Mouse (Mus musculus): ENCODE measurements around the gene Pck2. TPM values are rescaled to one million over a fixed set of nuclear protein-coding genes. Genes with fewer than 3 reads are reported as not detected.

Gene Pck2
- polyA plus RNA-seq, 1 experiment: 87.9 TPM

DNA sequence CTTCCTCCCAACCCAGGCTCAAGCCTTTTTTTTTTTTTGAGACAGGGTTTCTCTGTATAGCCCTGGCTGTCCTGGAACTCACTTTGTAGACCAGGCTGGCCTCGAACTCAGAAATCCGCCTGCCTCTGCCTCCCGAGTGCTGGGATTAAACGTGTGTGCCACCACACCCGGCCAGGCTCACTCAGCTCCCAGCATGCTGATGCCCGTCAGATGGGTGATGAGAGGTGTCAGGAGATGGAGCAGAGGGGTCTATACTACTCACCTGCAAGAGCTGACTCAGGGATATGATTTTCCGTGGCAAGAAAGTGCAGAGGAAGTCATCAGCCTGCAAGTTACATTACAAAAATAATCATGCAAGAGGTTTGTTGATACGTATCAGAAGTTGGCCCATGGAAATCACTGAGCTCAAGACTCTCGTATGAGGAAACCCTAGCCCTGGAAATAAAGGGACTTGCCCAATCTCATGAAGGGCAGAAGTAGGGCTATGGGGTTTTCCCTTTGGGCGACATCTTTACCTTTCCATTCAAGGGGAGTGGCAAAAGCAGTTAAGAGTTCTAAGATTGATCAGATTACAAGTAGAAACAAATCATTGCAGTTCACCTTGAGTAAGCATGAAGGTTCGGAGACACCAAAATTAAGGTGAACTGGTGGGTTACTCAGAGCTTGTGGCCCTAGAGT is 49.8 kb downstream of the Pck2 start:
- peak overlapping the region; percentile 89 for H3K4me3 ChIP-seq (ENCODE audit: insufficient read depth, poor library complexity, severe bottlenecking)
- no peak for TF ChIP-seq CEBPB (IDR thresholded peaks at IDR 0.05; ENCODE audit: low read depth)
- no peak for TF ChIP-seq MYOG (IDR thresholded peaks at IDR 0.05; ENCODE audit: control insufficient read depth, extremely low read depth, insufficient read length)
- no peak for TF ChIP-seq CTCF (IDR thresholded peaks at IDR 0.05; ENCODE audit: control insufficient read depth, insufficient read depth, insufficient read length)
- no peak for TF ChIP-seq MYOD1 (IDR thresholded peaks at IDR 0.05; ENCODE audit: control insufficient read depth, insufficient read length, low read depth)
- TF ChIP-seq USF1 (IDR thresholded peaks at IDR 0.05; ENCODE audit: low read depth): no peak
- peaks cover 23% of the 10 kb centered on the region for H3K79me3 ChIP-seq (ENCODE audit: low read depth)

DNA sequence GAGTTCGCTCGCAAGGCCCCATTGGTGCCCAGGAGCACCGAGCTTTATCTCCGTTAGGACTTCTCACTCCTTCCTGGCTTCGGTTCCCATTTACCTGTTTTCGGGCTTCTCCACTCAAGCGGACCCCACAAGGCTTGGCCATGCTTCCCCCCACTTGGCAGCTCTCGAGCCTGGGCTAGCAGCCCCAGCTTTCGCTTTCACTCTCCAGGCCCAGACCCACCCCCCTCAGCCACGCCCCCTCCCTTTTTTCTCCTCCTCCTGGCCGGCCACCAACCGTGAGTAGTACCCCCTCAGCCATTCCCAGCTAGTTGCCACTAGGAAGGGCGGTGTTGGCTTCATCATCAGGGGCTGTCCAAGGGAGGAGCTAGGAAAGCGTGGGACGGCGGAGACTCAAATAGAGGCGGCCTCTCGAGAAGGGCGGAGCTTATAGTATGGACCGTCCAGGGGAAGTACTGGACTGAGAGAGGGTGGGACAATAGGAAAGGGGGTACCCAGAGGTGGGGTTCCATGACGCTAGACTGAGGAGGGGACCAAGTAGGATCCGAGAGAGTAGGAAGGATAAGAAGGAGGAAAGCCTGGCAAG is 50.8 kb downstream of the Pck2 start, which contains the start of gene Psme2:
Gene Psme2 (minus strand): TSS at position 366 of the 583 bp plus-strand sequence.
- Histone ChIP-seq H3K79me3 (ENCODE audit: low read depth) (peaks cover 23% of the 10 kb centered on the region), H3K36me3 (ENCODE audit: control insufficient read depth, insufficient read depth) (peaks cover 30% of the 10 kb centered on the region), H3ac (ENCODE audit: control insufficient read depth, insufficient read length, low read depth) (peak within 1 kb of the TSS; percentile 92), H3K27me3 (ENCODE audit: control insufficient read depth, insufficient read depth, insufficient read length) (no peaks in the 10 kb centered on the region), H3K4me3 (ENCODE audit: insufficient read depth, poor library complexity, severe bottlenecking) (peak within 1 kb of the TSS; percentile 89), H3K79me2 (ENCODE audit: control insufficient read depth, insufficient read depth) (peaks cover 44% of the 10 kb centered on the region)
- TF ChIP-seq USF1 (IDR thresholded peaks at IDR 0.05; ENCODE audit: low read depth): no peak
- no peak for TF ChIP-seq MYOG (IDR thresholded peaks at IDR 0.05; ENCODE audit: control insufficient read depth, extremely low read depth, insufficient read length)
- TF ChIP-seq MYOD1 (IDR thresholded peaks at IDR 0.05; ENCODE audit: control insufficient read depth, insufficient read length, low read depth): no peak
- no peak for TF ChIP-seq MAX (IDR thresholded peaks at IDR 0.05)
- no peak for TF ChIP-seq CTCF (IDR thresholded peaks at IDR 0.05; ENCODE audit: control insufficient read depth, insufficient read depth, insufficient read length)
- TF ChIP-seq CEBPB (IDR thresholded peaks at IDR 0.05; ENCODE audit: low read depth): no peak
- TF ChIP-seq FOSL1 (IDR thresholded peaks at IDR 0.05; ENCODE audit: insufficient read depth, low read length, poor library complexity, severe bottlenecking): no peak

More for the DNA sequence above, 49.8 kb downstream of the Pck2 start:
- Histone ChIP-seq H3K36me3 (ENCODE audit: control insufficient read depth, insufficient read depth) (peaks cover 22% of the 10 kb centered on the region), H3ac (ENCODE audit: control insufficient read depth, insufficient read length, low read depth) (peak overlapping the region; percentile 74), H3K79me2 (ENCODE audit: control insufficient read depth, insufficient read depth) (peaks cover 44% of the 10 kb centered on the region), H3K27me3 (ENCODE audit: control insufficient read depth, insufficient read depth, insufficient read length) (no peaks in the 10 kb centered on the region)

DNA sequence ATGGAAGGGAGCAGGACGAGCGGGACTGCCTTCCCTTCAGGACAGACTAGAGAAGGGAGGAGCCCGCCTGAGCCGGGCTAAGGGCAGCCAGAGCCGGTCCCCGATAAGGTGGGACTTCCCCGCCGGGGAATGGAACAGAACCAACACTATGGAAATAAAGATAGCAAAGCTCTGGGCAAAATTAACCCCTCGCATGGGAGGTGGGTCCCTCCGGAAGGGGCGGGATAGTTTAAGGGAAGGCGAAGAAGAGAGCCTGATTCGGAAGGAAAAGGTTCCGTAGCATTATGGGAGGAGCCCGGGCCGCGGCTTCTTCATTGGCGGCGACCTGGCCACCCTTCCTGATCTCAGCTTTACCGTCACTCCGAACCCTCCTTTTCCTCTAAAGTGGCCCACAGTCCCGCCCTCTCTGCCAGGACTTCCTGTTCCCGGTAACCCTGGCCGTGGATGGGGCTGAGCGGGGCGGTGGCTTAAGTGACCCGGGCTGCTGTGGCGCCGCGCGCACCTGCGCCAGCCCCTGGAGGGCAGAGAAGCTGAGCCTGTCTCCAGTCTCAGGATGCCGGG is 51.3 kb downstream of the Pck2 start, which contains the start of gene Rnf31:
Gene Rnf31 (plus strand): TSS at position 378 of the 561 bp plus-strand sequence.
- Histone ChIP-seq H3ac (ENCODE audit: control insufficient read depth, insufficient read length, low read depth) (peak within 1 kb of the TSS; percentile 92), H3K79me3 (ENCODE audit: low read depth) (peaks cover 23% of the 10 kb centered on the region), H3K36me3 (ENCODE audit: control insufficient read depth, insufficient read depth) (peaks cover 34% of the 10 kb centered on the region), H3K27me3 (ENCODE audit: control insufficient read depth, insufficient read depth, insufficient read length) (no peaks in the 10 kb centered on the region), H3K79me2 (ENCODE audit: control insufficient read depth, insufficient read depth) (peaks cover 44% of the 10 kb centered on the region), H3K4me3 (ENCODE audit: insufficient read depth, poor library complexity, severe bottlenecking) (peak within 1 kb of the TSS; percentile 89)
- TF ChIP-seq MYOG (IDR thresholded peaks at IDR 0.05; ENCODE audit: control insufficient read depth, extremely low read depth, insufficient read length): no peak
- TF ChIP-seq MAX (IDR thresholded peaks at IDR 0.05): no peak
- no peak for TF ChIP-seq MYOD1 (IDR thresholded peaks at IDR 0.05; ENCODE audit: control insufficient read depth, insufficient read length, low read depth)

DNA sequence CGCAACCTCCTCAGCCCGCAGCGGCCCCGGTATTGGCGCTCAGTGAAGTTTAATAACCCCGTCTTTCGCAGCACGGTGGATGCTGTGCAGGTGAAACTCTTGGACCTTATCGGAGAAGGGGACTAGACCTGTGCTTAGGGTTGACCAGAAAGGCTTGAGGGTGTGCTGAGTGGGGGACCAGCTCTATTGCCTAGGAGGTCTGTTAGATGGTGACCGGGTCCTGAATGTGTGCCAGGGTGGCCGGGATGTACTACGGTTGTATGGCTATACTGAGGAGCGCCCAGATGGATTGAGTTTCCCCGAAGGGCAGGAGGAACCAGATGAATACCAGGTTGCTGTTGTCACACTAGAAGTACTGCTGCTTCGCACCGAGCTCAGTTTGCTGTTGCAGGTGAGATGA is 52.2 kb downstream of the Pck2 start:
- peaks cover 44% of the 10 kb centered on the region for H3K79me2 ChIP-seq (ENCODE audit: control insufficient read depth, insufficient read depth)
- H3K4me3 ChIP-seq (ENCODE audit: insufficient read depth, poor library complexity, severe bottlenecking): peak overlapping the region; percentile 89
- peaks cover 42% of the 10 kb centered on the region for H3K36me3 ChIP-seq (ENCODE audit: control insufficient read depth, insufficient read depth)
- peaks cover 23% of the 10 kb centered on the region for H3K79me3 ChIP-seq (ENCODE audit: low read depth)
- H3K27me3 ChIP-seq (ENCODE audit: control insufficient read depth, insufficient read depth, insufficient read length): no peaks in the 10 kb centered on the region
- peak overlapping the region; percentile 92 for H3ac ChIP-seq (ENCODE audit: control insufficient read depth, insufficient read length, low read depth)
- TF ChIP-seq CEBPB (IDR thresholded peaks at IDR 0.05; ENCODE audit: low read depth): no peak
- no peak for TF ChIP-seq CTCF (IDR thresholded peaks at IDR 0.05; ENCODE audit: control insufficient read depth, insufficient read depth, insufficient read length)
- TF ChIP-seq MYOD1 (IDR thresholded peaks at IDR 0.05; ENCODE audit: control insufficient read depth, insufficient read length, low read depth): no peak
- no peak for TF ChIP-seq MYOG (IDR thresholded peaks at IDR 0.05; ENCODE audit: control insufficient read depth, extremely low read depth, insufficient read length)
- no peak for TF ChIP-seq FOSL1 (IDR thresholded peaks at IDR 0.05; ENCODE audit: insufficient read depth, low read length, poor library complexity, severe bottlenecking)
- no peak for TF ChIP-seq MAX (IDR thresholded peaks at IDR 0.05)
- TF ChIP-seq USF1 (IDR thresholded peaks at IDR 0.05; ENCODE audit: low read depth): no peak

DNA sequence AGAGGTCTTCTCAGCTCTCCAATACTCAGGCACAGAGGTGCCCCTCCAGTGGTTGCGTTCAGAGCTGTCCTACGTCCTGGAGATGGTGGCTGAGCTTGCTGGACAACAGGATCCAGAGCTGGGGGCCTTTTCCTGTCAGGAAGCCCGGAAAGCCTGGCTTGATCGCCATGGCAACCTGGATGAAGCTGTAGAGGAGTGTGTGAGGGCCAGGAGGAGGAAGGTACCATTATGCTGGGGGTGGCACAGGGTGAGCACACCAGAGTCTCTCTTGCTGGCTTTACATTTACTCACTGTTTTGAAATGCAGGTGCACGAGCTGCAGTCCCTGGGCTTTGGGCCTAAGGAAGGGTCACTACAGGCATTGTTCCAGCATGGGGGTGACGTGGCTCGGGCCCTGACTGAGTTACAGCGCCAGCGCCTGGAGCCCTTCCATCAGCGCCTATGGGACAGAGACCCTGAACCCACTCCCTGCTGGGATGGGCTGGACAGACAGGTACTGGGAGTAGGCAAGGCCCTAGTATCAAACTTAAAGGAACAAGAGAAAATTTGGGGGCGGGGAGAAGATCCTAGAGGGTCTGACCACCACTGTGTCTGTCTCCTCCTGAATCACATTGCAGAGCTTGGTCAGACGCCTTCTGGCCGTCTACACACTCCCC is 56.1 kb downstream of the Pck2 start:
- Histone ChIP-seq H3ac (ENCODE audit: control insufficient read depth, insufficient read length, low read depth) (no peak overlapping the region), H3K4me3 (ENCODE audit: insufficient read depth, poor library complexity, severe bottlenecking) (no peak overlapping the region), H3K79me2 (ENCODE audit: control insufficient read depth, insufficient read depth) (peaks cover 28% of the 10 kb centered on the region), H3K27me3 (ENCODE audit: control insufficient read depth, insufficient read depth, insufficient read length) (no peaks in the 10 kb centered on the region), H3K79me3 (ENCODE audit: low read depth) (peaks cover 17% of the 10 kb centered on the region), H3K36me3 (ENCODE audit: control insufficient read depth, insufficient read depth) (peaks cover 65% of the 10 kb centered on the region)
- TF ChIP-seq FOSL1 (IDR thresholded peaks at IDR 0.05; ENCODE audit: insufficient read depth, low read length, poor library complexity, severe bottlenecking) (no peak), MAX (IDR thresholded peaks at IDR 0.05) (no peak), CTCF (IDR thresholded peaks at IDR 0.05; ENCODE audit: control insufficient read depth, insufficient read depth, insufficient read length) (no peak), MYOG (IDR thresholded peaks at IDR 0.05; ENCODE audit: control insufficient read depth, extremely low read depth, insufficient read length) (no peak), MYOD1 (IDR thresholded peaks at IDR 0.05; ENCODE audit: control insufficient read depth, insufficient read length, low read depth) (no peak), CEBPB (IDR thresholded peaks at IDR 0.05; ENCODE audit: low read depth) (no peak), USF1 (IDR thresholded peaks at IDR 0.05; ENCODE audit: low read depth) (no peak)

Measured in C2C12 (cell line).